Mouse (Mus musculus) embryonic fibroblast, embryonic 13.5 days (primary cell): ENCODE measurements at regions not wholly inside any gene's neighbourhood (a gene's known extent, or its start where the extent isn't known, plus 50 kb on each side); places are given as distances from the start of the nearest gene placed in this dataset.

ENCODE experiments used
- CTCF ChIP-seq: IDR thresholded peaks from 2 replicates; pipeline ENCODE4 v1.5.1; 2011; ENCODE audit warnings: mild to moderate bottlenecking, control low read depth, low read length, moderate library complexity, borderline replicate concordance; ENCODE audit not compliant: insufficient read depth
- POLR2A ChIP-seq: IDR thresholded peaks from 2 replicates; pipeline ENCODE4 v1.6.1; 2011; ENCODE audit warnings: low read depth, mild to moderate bottlenecking, control low read depth, low read length, moderate library complexity

DNA sequence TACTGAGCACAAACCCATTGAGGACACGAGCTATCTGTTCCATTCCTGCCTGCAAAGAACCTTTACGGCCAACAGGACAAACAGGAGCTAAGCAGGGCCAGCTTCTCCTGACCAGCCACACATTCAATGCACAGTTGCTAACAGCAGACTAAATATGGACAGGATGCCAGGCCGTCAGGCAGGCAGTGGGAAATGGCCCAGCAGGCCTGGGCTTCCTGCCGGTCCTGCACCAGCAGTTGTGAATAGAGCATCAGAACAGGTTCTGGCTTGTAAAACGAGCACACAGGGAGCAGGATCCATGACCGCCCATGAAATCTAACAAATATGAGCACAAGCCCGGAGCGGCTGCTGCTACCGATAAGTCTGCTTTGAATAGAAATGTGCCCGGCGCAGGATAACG lies 384.0 kb downstream of the Ajap1 start:
- TF ChIP-seq CTCF (no peak), POLR2A (no peak)
